1 mouse cellular context compared by ENCODE assay signal in the genomic region with DNA sequence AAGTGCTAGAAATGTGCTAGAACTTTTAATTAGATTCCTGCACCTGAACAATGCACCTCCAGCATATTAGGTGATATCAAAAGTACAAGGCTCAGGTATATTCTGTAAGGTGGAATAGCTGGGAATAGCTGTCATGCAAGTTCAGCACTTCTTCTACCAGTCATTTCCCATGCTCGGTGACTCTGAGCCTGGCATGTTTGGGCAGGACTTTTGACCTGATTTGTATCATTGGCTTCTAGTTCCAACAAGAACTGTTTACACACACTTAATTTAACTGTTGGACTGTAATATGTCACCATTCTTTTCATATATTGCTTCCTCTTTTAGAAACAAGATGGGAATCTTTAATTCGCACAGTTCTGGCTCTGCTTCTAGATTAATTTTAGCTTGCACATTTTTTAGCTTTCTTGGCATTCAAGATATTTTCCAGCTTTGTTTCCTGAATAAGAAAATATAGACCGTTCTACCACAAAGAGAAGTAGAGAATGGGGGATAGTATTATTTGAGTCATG.
TF ChIP-seq lines count a peak whose summit lies in the region.

No protein-coding gene starts in this region.

TF ChIP-seq in MEL, 35 proteins besides CTCF, POLR2A, EP300 and RAD21:
- TF ChIP-seq ZKSCAN1 (IDR thresholded peaks at IDR 0.05; ENCODE audit: low read depth, low read length) (0 out of 2 replicates have a peak, but pooled peaks have one; percentile 43), POLR2AphosphoS5 (IDR thresholded peaks at IDR 0.05; ENCODE audit: borderline replicate concordance, low read depth, low read length) (no peak), USF1 (IDR thresholded peaks at IDR 0.05; ENCODE audit: low read depth, low read length) (no peak), SIN3A (IDR thresholded peaks at IDR 0.05; ENCODE audit: low read length) (peak; percentile 44), MAFK (IDR thresholded peaks at IDR 0.05; ENCODE audit: borderline replicate concordance, low read depth, low read length) (0 out of 2 replicates have a peak, but pooled peaks have one; percentile 13), ZMIZ1 (IDR thresholded peaks at IDR 0.05; ENCODE audit: low read depth, low read length) (no peak), MXI1 (IDR thresholded peaks at IDR 0.05; ENCODE audit: low read depth, low read length) (no peak), MYB (IDR thresholded peaks at IDR 0.05; ENCODE audit: low read depth, low read length) (no peak), CHD2 (IDR thresholded peaks at IDR 0.05; ENCODE audit: low read length) (no peak), ZNF384 (IDR thresholded peaks at IDR 0.05; ENCODE audit: low read depth, low read length) (no peak), RCOR1 (IDR thresholded peaks at IDR 0.05; ENCODE audit: low read depth, low read length) (no peak), HCFC1 (IDR thresholded peaks at IDR 0.05; ENCODE audit: low read depth, low read length) (no peak), NELFE (IDR thresholded peaks at IDR 0.05; ENCODE audit: low read depth, low read length) (no peak), SMC3 (IDR thresholded peaks at IDR 0.05; ENCODE audit: low read depth, low read length) (0 out of 2 replicates have a peak, but pooled peaks have one; percentile 3), BHLHE40 (IDR thresholded peaks at IDR 0.05; ENCODE audit: borderline replicate concordance, low read depth, low read length) (no peak), CHD1 (IDR thresholded peaks at IDR 0.05; ENCODE audit: low read depth, low read length) (no peak), E2F4 (IDR thresholded peaks at IDR 0.05; ENCODE audit: borderline replicate concordance, low read depth, low read length) (no peak), TCF12 (IDR thresholded peaks at IDR 0.05; ENCODE audit: low read depth, low read length) (no peak), MAX (IDR thresholded peaks at IDR 0.05; ENCODE audit: low read length) (no peak), NRF1 (IDR thresholded peaks at IDR 0.05; ENCODE audit: insufficient read depth, low read depth, low read length, poor library complexity, severe bottlenecking) (no peak), ELF1 (IDR thresholded peaks at IDR 0.05; ENCODE audit: low read depth, low read length) (no peak), GABPA (IDR thresholded peaks at IDR 0.05; ENCODE audit: low read depth, low read length) (no peak), JUND (IDR thresholded peaks at IDR 0.05; ENCODE audit: low read depth, low read length) (no peak), TBP (IDR thresholded peaks at IDR 0.05; ENCODE audit: low read depth, low read length) (no peak), TAL1 (IDR thresholded peaks at IDR 0.05; ENCODE audit: low read length) (no peak), KAT2A (conservative IDR thresholded peaks at IDR 0.05; ENCODE audit: low read depth, low read length) (no peak), MAZ (IDR thresholded peaks at IDR 0.05; ENCODE audit: low read depth, low read length) (no peak), ZC3H11A (IDR thresholded peaks at IDR 0.05; ENCODE audit: low read depth, low read length) (0 out of 2 replicates have a peak, but pooled peaks have one; percentile 7), UBTF (IDR thresholded peaks at IDR 0.05; ENCODE audit: borderline replicate concordance, insufficient read depth, low read depth, low read length) (no peak), USF2 (IDR thresholded peaks at IDR 0.05; ENCODE audit: borderline replicate concordance in 1 of 2, insufficient read depth in 1 of 2, low read depth in 1 of 2, low read length in 2 of 2) (no peak), GATA1 (IDR thresholded peaks at IDR 0.05; ENCODE audit: low read depth, low read length) (0 out of 2 replicates have a peak, but pooled peaks have one; percentile 34), POLR2AphosphoS2 (IDR thresholded peaks at IDR 0.05; ENCODE audit: low read length) (no peak), MEF2A (IDR thresholded peaks at IDR 0.05; ENCODE audit: extremely low read depth, insufficient replicate concordance, low read depth, low read length, poor library complexity, severe bottlenecking) (no peak), MYC (IDR thresholded peaks at IDR 0.05; ENCODE audit: low read depth, low read length) (no peak), ETS1 (IDR thresholded peaks at IDR 0.05; ENCODE audit: low read depth, low read length) (peak; percentile 68)
